Mouse (Mus musculus) myocyte (in vitro differentiated cells): Measurements from ENCODE around the gene Bhlhe40. TPM values are rescaled to one million over a fixed set of nuclear protein-coding genes. Genes with fewer than 3 reads are reported as not detected.

ENCODE experiments used
- H3K27me3 ChIP-seq: one replicate; pipeline ENCODE4 v1.6.1; 2011; ENCODE audit not compliant: control insufficient read depth, insufficient read depth, insufficient read length
- H3K36me3 ChIP-seq: one replicate; pipeline ENCODE4 v1.6.1; 2011; ENCODE audit not compliant: control insufficient read depth, insufficient read depth
- H3K4me2 ChIP-seq: one replicate; pipeline ENCODE4 v1.6.1; 2011; ENCODE audit warnings: low read depth, control low read depth
- H3K4me3 ChIP-seq: one replicate; pipeline ENCODE4 v1.5.1; 2011; ENCODE audit warnings: mild to moderate bottlenecking, control low read depth, moderate library complexity
- H3K79me2 ChIP-seq: one replicate; pipeline ENCODE4 v1.6.1; 2011; ENCODE audit not compliant: control insufficient read depth, insufficient read depth
- H3ac ChIP-seq: one replicate; pipeline ENCODE4 v1.6.1; 2011; ENCODE audit not compliant: control insufficient read depth, insufficient read length
- CEBPB ChIP-seq: IDR thresholded peaks from 2 replicates; pipeline ENCODE4 v1.6.1; 2011; ENCODE audit warnings: mild to moderate bottlenecking, moderate library complexity; ENCODE audit not compliant: poor library complexity, insufficient read depth, severe bottlenecking
- E2F4 ChIP-seq: IDR thresholded peaks from one replicate; pipeline ENCODE4 v1.6.1; 2011; ENCODE audit warnings: mild to moderate bottlenecking, control low read depth, moderate library complexity; ENCODE audit not compliant: insufficient read depth
- MAX ChIP-seq: IDR thresholded peaks from one replicate; pipeline ENCODE4 v1.6.1; 2011; ENCODE audit warnings: low read depth, mild to moderate bottlenecking, control low read depth
- MYOD1 ChIP-seq, 3 experiments: IDR thresholded peaks; one replicate each; pipeline ENCODE4 v1.6.1; 2011; ENCODE audit warnings: control low read depth in 2 of 3, low read depth in 2 of 3, mild to moderate bottlenecking in 2 of 3, moderate library complexity in 1 of 3; ENCODE audit not compliant: insufficient read length in 2 of 3, control insufficient read depth in 1 of 3
- MYOG ChIP-seq, 3 experiments: IDR thresholded peaks; one replicate each; pipeline ENCODE4 v1.6.1; 2011; ENCODE audit warnings: control low read depth in 2 of 3, low read depth in 2 of 3, mild to moderate bottlenecking in 2 of 3; ENCODE audit not compliant: insufficient read length in 2 of 3, control insufficient read depth in 1 of 3, insufficient read depth in 1 of 3
- POLR2A ChIP-seq: IDR thresholded peaks from one replicate; pipeline ENCODE4 v1.6.1; 2011; ENCODE audit warnings: low read depth, mild to moderate bottlenecking, control low read depth, moderate library complexity; ENCODE audit not compliant: insufficient read length
- POLR2AphosphoS2 ChIP-seq: IDR thresholded peaks from one replicate; pipeline ENCODE4 v1.6.1; 2011; ENCODE audit warnings: low read depth, control low read depth; ENCODE audit not compliant: insufficient read length
- REST ChIP-seq: IDR thresholded peaks from one replicate; pipeline ENCODE4 v1.6.1; 2011; ENCODE audit warnings: mild to moderate bottlenecking, control low read depth, moderate library complexity; ENCODE audit not compliant: insufficient read depth, insufficient read length
- SRF ChIP-seq: IDR thresholded peaks from one replicate; pipeline ENCODE4 v1.6.1; 2011; ENCODE audit warnings: low read depth; ENCODE audit not compliant: control insufficient read depth, insufficient read length
- TCF12 ChIP-seq: IDR thresholded peaks from one replicate; pipeline ENCODE4 v1.6.1; 2011; ENCODE audit warnings: mild to moderate bottlenecking, control low read depth; ENCODE audit not compliant: poor library complexity, insufficient read depth, severe bottlenecking
- TCF3 ChIP-seq: IDR thresholded peaks from one replicate; pipeline ENCODE4 v1.6.1; 2011; ENCODE audit warnings: low read depth, control low read depth; ENCODE audit not compliant: insufficient read length
- USF1 ChIP-seq: IDR thresholded peaks from one replicate; pipeline ENCODE4 v1.6.1; 2011; ENCODE audit warnings: low read depth, mild to moderate bottlenecking, control low read depth, moderate library complexity
- polyA plus RNA-seq: library from polyadenylated mRNA; unstranded; fragments of >200 nt; fragmentation: generic; extraction: Trizol; gene quantifications from one replicate; pipeline ENCODE4 v1.2.1, GENCODE M21; 2012; ENCODE audit warnings: missing spikeins

Bhlhe40 gene
- polyA plus RNA-seq, 1 experiment: 120 TPM

DNA sequence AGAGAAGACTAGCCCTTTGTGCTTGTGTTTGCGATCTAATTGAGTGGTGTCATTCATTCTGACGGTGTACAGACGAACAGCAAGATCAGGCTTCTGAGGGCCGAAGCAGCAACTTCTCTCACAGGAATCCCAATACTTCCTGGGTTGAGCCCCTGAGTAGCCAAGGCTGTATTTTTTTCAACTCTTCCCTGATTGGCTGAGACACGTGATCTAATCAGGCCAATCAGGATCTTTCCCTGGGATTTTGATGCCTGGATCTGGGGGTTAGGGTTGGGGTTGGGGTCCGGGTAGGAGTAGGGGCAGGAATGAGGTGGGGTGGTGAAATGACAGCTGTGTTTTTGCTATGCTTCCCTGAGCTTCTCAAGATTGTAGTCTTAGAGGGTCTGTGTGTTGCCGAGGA is 20.1 kb downstream of the Bhlhe40 start:
- no peak overlapping the region for H3ac ChIP-seq
- TF ChIP-seq POLR2A: no peak
- no peak for TF ChIP-seq POLR2AphosphoS2
- TF ChIP-seq TCF12: no peak
- TF ChIP-seq MYOD1 (IDR thresholded peaks at IDR 0.05; ENCODE audit: control insufficient read depth in 1 of 3, insufficient read length in 2 of 3, low read depth in 2 of 3): no peak
- TF ChIP-seq REST: no peak
- TF ChIP-seq MAX: no peak
- TF ChIP-seq CEBPB: no peak
- no peak for TF ChIP-seq TCF3
- TF ChIP-seq E2F4: no peak
- no peak for TF ChIP-seq SRF
- TF ChIP-seq MYOG (IDR thresholded peaks at IDR 0.05; ENCODE audit: control insufficient read depth in 1 of 3, insufficient read depth in 1 of 3, insufficient read length in 2 of 3, low read depth in 2 of 3): no peak
- TF ChIP-seq USF1: no peak
- no peaks in the 10 kb centered on the region for H3K27me3 ChIP-seq
- no peaks in the 10 kb centered on the region for H3K36me3 ChIP-seq
- H3K4me2 ChIP-seq: no peak overlapping the region
- H3K4me3 ChIP-seq: no peak overlapping the region
- no peaks in the 10 kb centered on the region for H3K79me2 ChIP-seq

DNA sequence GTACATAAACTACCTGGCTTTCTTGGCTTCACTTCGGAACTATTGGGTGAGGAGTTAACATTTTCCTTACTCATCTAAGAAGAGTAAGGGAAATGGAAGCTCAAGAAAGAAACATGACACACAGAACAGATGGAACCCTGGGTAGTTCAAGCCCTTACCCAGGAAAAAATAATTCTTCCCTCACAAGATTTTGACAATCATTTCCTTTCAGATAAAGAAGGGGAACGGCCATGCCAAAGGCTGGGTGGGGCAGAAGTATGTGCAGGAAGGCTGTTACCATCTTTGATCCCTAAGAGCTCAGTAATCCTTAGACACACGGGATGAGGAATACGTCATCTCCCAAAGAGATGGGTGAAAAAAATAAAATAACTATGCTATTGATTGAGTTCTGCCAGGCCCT is 20.7 kb downstream of the Bhlhe40 start:
- Histone ChIP-seq H3K4me2 (no peak overlapping the region), H3K79me2 (no peaks in the 10 kb centered on the region), H3K36me3 (no peaks in the 10 kb centered on the region), H3K4me3 (no peak overlapping the region), H3ac (no peak overlapping the region), H3K27me3 (no peaks in the 10 kb centered on the region)
- TF ChIP-seq REST: no peak
- no peak for TF ChIP-seq E2F4
- no peak for TF ChIP-seq CEBPB
- TF ChIP-seq MYOG (IDR thresholded peaks at IDR 0.05; ENCODE audit: control insufficient read depth in 1 of 3, insufficient read depth in 1 of 3, insufficient read length in 2 of 3, low read depth in 2 of 3): no peak
- TF ChIP-seq USF1: no peak
- TF ChIP-seq POLR2AphosphoS2: no peak
- TF ChIP-seq SRF: no peak
- TF ChIP-seq TCF3: no peak
- TF ChIP-seq POLR2A: no peak
- TF ChIP-seq TCF12: no peak
- TF ChIP-seq MYOD1 (IDR thresholded peaks at IDR 0.05; ENCODE audit: control insufficient read depth in 1 of 3, insufficient read length in 2 of 3, low read depth in 2 of 3): no peak

DNA sequence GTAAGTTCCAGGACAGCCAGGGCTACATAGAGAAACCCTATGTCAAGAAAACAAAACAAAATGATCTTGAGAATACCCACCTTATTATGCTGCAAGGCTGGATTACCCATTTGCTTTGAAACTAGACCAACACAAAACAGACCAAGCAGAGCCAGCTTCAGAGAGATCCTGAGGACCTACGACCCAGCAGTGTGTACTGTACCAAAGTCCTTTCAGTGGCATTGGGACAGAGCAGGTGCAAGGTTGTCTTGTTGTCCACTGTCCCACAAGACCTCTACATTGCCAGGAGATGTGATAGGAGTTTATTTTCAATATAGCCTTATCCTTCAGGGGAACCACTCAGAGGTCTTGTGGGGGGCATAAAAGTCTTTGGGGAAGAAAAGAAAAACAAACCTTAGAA is 22.7 kb downstream of the Bhlhe40 start:
- no peak for TF ChIP-seq CEBPB
- TF ChIP-seq TCF12: no peak
- no peak for TF ChIP-seq POLR2AphosphoS2
- Histone ChIP-seq H3K4me3 (no peak overlapping the region), H3K36me3 (no peaks in the 10 kb centered on the region), H3K79me2 (no peaks in the 10 kb centered on the region), H3K4me2 (no peak overlapping the region), H3K27me3 (no peaks in the 10 kb centered on the region), H3ac (no peak overlapping the region)

DNA sequence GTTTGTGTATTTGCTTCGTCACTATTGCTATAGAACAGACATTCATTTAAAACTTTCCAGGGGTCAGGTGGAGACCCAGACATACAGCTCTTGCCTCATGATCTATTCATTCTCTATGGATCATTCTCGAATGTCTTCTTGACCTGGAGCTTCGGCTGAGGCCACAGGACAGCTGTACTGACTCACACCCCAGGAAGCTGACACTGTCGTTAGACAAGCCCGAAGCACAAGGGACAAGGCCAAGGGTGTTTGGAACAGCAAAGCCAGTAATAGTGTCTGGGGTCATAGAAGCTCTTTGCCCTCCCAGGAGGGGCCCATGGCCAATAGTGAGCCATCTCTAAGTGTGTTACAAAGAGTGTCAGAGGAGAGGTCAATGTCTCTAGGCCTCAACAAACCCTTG is 24.0 kb downstream of the Bhlhe40 start:
- H3K79me2 ChIP-seq: no peaks in the 10 kb centered on the region
- H3K36me3 ChIP-seq: no peaks in the 10 kb centered on the region
- no peak overlapping the region for H3K4me2 ChIP-seq
- H3K4me3 ChIP-seq: no peak overlapping the region
- TF ChIP-seq TCF12 (no peak), MYOD1 (IDR thresholded peaks at IDR 0.05; ENCODE audit: control insufficient read depth in 1 of 3, insufficient read length in 2 of 3, low read depth in 2 of 3) (peak; percentile 58 to 82 (median 70)), MYOG (IDR thresholded peaks at IDR 0.05; ENCODE audit: control insufficient read depth in 1 of 3, insufficient read depth in 1 of 3, insufficient read length in 2 of 3, low read depth in 2 of 3) (peak in 2 of 3 experiments; percentile 68 to 70)
- no peaks in the 10 kb centered on the region for H3K27me3 ChIP-seq
- H3ac ChIP-seq: no peak overlapping the region

DNA sequence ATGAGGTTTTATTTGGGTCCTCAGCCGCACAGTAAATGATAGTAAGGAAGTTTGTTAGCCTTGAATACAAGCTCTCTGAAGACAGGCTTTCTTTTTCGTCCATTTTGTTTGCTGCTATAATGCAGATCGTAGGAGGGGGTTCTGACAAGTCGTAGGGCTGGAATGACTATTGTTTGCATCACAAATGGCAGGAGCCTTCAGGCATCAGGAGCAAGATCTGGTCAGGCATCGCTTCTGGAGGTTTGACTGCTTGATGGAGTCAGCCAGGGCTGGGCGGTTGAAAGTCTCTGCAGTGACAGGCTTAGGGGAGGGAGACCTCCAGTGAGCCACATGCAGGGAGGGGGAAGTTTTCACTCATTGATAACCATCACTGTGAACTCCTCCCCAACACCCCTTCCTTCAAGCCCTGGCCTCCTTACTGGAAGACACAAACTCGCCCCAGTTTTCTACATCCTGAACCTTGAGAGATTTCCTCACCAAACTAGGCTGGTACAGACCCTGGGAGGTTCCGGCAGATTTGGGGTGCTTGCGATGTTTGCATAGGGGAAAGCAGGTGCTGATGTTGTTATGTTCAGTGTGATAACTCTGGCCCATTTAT is 25.4 kb downstream of the Bhlhe40 start:
- no peak overlapping the region for H3ac ChIP-seq
- H3K27me3 ChIP-seq: no peaks in the 10 kb centered on the region
- no peaks in the 10 kb centered on the region for H3K36me3 ChIP-seq
- H3K4me2 ChIP-seq: no peak overlapping the region
- no peak overlapping the region for H3K4me3 ChIP-seq
- no peaks in the 10 kb centered on the region for H3K79me2 ChIP-seq
- no peak for TF ChIP-seq USF1
- no peak for TF ChIP-seq POLR2AphosphoS2
- no peak for TF ChIP-seq MYOG (IDR thresholded peaks at IDR 0.05; ENCODE audit: control insufficient read depth in 1 of 3, insufficient read depth in 1 of 3, insufficient read length in 2 of 3, low read depth in 2 of 3)
- no peak for TF ChIP-seq TCF12
- TF ChIP-seq MAX: no peak
- TF ChIP-seq E2F4: no peak
- TF ChIP-seq CEBPB: no peak
- TF ChIP-seq SRF: no peak
- no peak for TF ChIP-seq TCF3
- TF ChIP-seq REST: no peak
- TF ChIP-seq POLR2A: no peak
- no peak for TF ChIP-seq MYOD1 (IDR thresholded peaks at IDR 0.05; ENCODE audit: control insufficient read depth in 1 of 3, insufficient read length in 2 of 3, low read depth in 2 of 3)
